Mouse (Mus musculus) heart, embryonic 14.5 days (tissue): ENCODE results near the gene Gm16503. TPM values are rescaled to one million over a fixed set of nuclear protein-coding genes. Genes with fewer than 3 reads are reported as not detected.
"Not testable (repeated sequence)": the region's sequence is repeated elsewhere in the genome, so short reads cannot be mapped to it uniquely, and the experiment has no call there.

Experiments used
- ATAC-seq: fragments of 200-750 bp; cut with Nextera tagmentation; 2 replicates; pipeline ENCODE4 v1.8.0; 2017; ENCODE audit warnings: low read depth, moderate TSS enrichment; ENCODE audit not compliant: insufficient number of reproducible peaks, insufficient read depth, low FRiP score
- H3K27ac ChIP-seq, 2 experiments: fragments of 200-500 bp in 1 of 2; fragments of 300-500 bp in 1 of 2; sonication (generic) in 1 of 2; replicated peaks in 1 of 2; 2 replicates each; pipeline ENCODE4 v1.5.1; 2012 to 2014; ENCODE audit warnings: low read depth in 2 of 2, low read length in 2 of 2, control low read depth in 1 of 2, mild to moderate bottlenecking in 1 of 2, mixed read lengths in 1 of 2; ENCODE audit not compliant: control insufficient read depth in 1 of 2, insufficient read depth in 1 of 2
- H3K27me3 ChIP-seq: fragments of 300-500 bp; sonication (generic); 2 replicates; pipeline ENCODE4 v1.6.1; 2014; ENCODE audit warnings: mild to moderate bottlenecking, low read length, control low read depth; ENCODE audit not compliant: control insufficient read depth, insufficient read depth
- H3K36me3 ChIP-seq: fragments of 300-500 bp; sonication (generic); 2 replicates; pipeline ENCODE4 v1.6.1; 2014; ENCODE audit warnings: mild to moderate bottlenecking, control low read depth, low read length, mixed read lengths; ENCODE audit not compliant: control insufficient read depth, insufficient read depth
- H3K4me1 ChIP-seq, 2 experiments: fragments of 200-500 bp in 1 of 2; fragments of 300-500 bp in 1 of 2; sonication (generic) in 1 of 2; 2 replicates each; pipeline ENCODE4 v1.6.1; 2012 to 2014; ENCODE audit warnings: low read length in 2 of 2, control low read depth in 1 of 2, mixed read lengths in 1 of 2; ENCODE audit not compliant: control insufficient read depth in 2 of 2, insufficient read depth in 2 of 2
- H3K4me2 ChIP-seq: fragments of 300-500 bp; sonication (generic); 2 replicates; pipeline ENCODE4 v1.6.1; 2014; ENCODE audit warnings: mild to moderate bottlenecking, low read length
- H3K4me3 ChIP-seq, 2 experiments: fragments of 200-500 bp in 1 of 2; fragments of 300-500 bp in 1 of 2; sonication (generic) in 1 of 2; 2 replicates each; pipeline ENCODE4 v1.5.1; 2012 to 2014; ENCODE audit warnings: low read length in 2 of 2, mild to moderate bottlenecking in 2 of 2, control low read depth in 1 of 2, low read depth in 1 of 2, moderate library complexity in 1 of 2; ENCODE audit not compliant: control insufficient read depth in 1 of 2, insufficient read depth in 1 of 2
- H3K9ac ChIP-seq: fragments of 300-500 bp; sonication (generic); 2 replicates; pipeline ENCODE4 v1.6.1; 2014; ENCODE audit warnings: mild to moderate bottlenecking, low read length
- H3K9me3 ChIP-seq: fragments of 300-500 bp; sonication (generic); 2 replicates; pipeline ENCODE4 v1.6.1; 2016; ENCODE audit warnings: low read length, control low read depth; ENCODE audit not compliant: control insufficient read depth
- WGBS: fragments of 180-500 bp; shearing (Covaris S2); extraction: QIAGEN DNeasy Blood & Tissue Kit; methylation state at CpG from one replicate; pipeline ENCODE4 v1.1.7; 2014; 5-methylcytosine and 5-hydroxymethylcytosine counted together
- polyA plus RNA-seq: library from polyadenylated mRNA; unstranded; fragments of >200 nt; fragmentation: Nextera tagmentation; extraction: Ambion mirVana; gene quantifications from 2 replicates; pipeline ENCODE4 v1.2.1, GENCODE M21; 2014

The Gm16503 gene
- polyA plus RNA-seq, 1 experiment from 2014 or later, result 0.32 TPM

DNA sequence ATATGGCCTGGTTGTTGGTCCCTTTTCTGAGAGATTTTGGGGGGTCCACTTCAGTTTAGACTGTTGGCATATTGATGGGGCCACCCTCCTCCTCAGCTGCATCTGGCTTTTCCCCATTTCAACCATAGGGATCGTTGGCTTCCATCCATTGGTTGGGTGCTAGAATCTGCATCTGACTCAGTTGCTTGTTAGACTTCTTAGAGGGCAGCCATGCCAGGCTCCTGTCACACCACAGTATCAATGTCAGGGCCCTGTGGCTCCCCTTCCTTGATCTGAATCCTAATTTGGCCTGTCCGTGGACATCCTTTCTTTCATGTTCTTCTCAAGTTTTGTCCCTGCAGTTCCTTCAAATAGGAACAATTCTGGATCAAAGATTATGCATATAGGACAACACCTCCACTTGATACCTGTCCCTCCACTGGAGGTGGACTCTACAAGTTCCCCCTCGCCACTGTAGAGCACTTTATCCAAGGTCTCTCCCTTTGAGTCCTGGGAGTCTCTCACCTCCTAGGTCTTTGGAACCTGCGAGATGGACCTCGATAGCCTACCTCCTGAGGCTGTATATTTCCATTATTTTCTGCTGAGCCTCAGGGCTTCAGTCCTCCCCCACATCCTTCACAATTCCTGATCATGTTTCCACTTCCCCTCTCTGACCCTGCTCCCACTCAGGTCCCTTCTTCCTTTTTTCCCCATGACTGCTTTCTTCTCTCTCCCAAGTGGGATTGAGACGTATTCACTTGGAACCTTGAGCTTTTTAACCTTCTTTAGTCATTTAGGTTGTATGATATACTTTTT lies 25.6 kb downstream of the Gm16503 start:
- no peaks in the 10 kb centered on the region for H3K4me1 ChIP-seq
- no peak overlapping the region for H3K4me2 ChIP-seq
- 61% methylated on average over 6 of the region's 6 CpGs for WGBS
- peaks cover 6% of the 10 kb centered on the region; the same call in 1 of the 2 replicates for H3K9me3 ChIP-seq
- H3K36me3 ChIP-seq, result no peaks in the 10 kb centered on the region
- no peak overlapping the region for H3K9ac ChIP-seq
- ATAC-seq, result peak; percentile 35; the same call in 1 of the 2 replicates
- H3K27ac ChIP-seq, result no peak overlapping the region
- H3K4me3 ChIP-seq, result no peak overlapping the region
- H3K27me3 ChIP-seq, result no peaks in the 10 kb centered on the region

DNA sequence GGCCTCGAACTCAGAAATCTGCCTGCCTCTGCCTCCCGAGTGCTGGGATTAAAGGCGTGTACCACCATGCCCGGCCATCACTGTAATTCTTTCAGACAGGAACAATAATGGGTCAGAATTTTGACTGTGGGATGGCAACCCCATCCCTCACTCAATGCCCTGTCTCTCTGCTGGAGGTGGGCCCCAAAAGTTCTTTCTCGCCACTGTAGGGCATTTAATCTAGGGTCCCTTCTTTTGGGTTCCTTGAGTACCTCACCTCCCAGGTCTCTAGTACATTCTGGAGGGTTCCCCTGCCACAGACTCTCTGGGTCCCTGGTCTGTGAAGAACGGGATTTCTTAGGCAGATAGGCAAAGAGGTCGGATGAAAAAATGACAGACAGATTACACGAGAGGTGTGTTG lies 31.1 kb downstream of the Gm16503 start:
- not testable (repeated sequence) for H3K4me1 ChIP-seq, H3K27me3 ChIP-seq, H3K9me3 ChIP-seq, H3K36me3 ChIP-seq, H3K9ac ChIP-seq, H3K27ac ChIP-seq, ATAC-seq, H3K4me2 ChIP-seq, H3K4me3 ChIP-seq
- WGBS, result 70% methylated on average over 8 of the region's 8 CpGs

GRCm38 (mm10) chr4:147579371-147579770 lies 39.4 kb downstream of the Gm16503 start:
- not testable (repeated sequence) for H3K9ac ChIP-seq, ATAC-seq, H3K4me3 ChIP-seq, H3K36me3 ChIP-seq, H3K27ac ChIP-seq, H3K27me3 ChIP-seq, H3K4me1 ChIP-seq, H3K4me2 ChIP-seq
- WGBS, result 80% methylated on average over 4 of the region's 4 CpGs
- H3K9me3 ChIP-seq, result peaks cover 24% of the 10 kb centered on the region

GRCm38 (mm10) chr4:147586511-147587473 lies 46.8 kb downstream of the Gm16503 start:
- Histone ChIP-seq H3K4me2 (no peak overlapping the region), H3K27me3 (no peaks in the 10 kb centered on the region), H3K9ac (no peak overlapping the region), H3K4me1 (no peaks in the 10 kb centered on the region), H3K9me3 (peaks cover 26% of the 10 kb centered on the region), H3K27ac (no peak overlapping the region), H3K4me3 (no peak overlapping the region), H3K36me3 (no peaks in the 10 kb centered on the region)
- peak; percentile 21; the same call in 1 of the 2 replicates for ATAC-seq
- 45% methylated on average over 1 of the region's 1 CpGs for whole genome bisulfite sequencing

Other genes starting within 250 kb of the Gm16503 start
- gene Zfp988, start 234.5 kb upstream of the Gm16503 start, polyA plus RNA-seq, result not detected in 2 replicates
- 0.19 TPM in 1 of 2 replicates, not detected in the other for gene Zfp978, start 178.9 kb upstream of the Gm16503 start, polyA plus RNA-seq
- 6.1 and 8.8 TPM in 2 replicates for gene Zfp982, start 47.8 kb upstream of the Gm16503 start, polyA plus RNA-seq
- gene Zfp985, start 13.1 kb downstream of the Gm16503 start, polyA plus RNA-seq, result not detected in 2 replicates
- gene Zfp979, start 102.3 kb downstream of the Gm16503 start, polyA plus RNA-seq, result 3.5 and 4.1 TPM in 2 replicates
- not detected in 2 replicates for gene Zfp534, start 162.3 kb downstream of the Gm16503 start, polyA plus RNA-seq